Mouse (Mus musculus) spleen, adult 2 months (tissue): Measurements from ENCODE around the gene Pou2f2. TPM values are rescaled to one million over a fixed set of nuclear protein-coding genes. Genes with fewer than 3 reads are reported as not detected.
A peak's percentile ranks its signal among the peaks of the same experiment; 100 is the strongest.

ENCODE experiments used
- DNase-seq, 2 experiments: peaks; one replicate each; pipeline versions ENCODE4 v3.0.0 to v3.0.0-alpha.2; 2012 to 2021; ENCODE audit warnings: low spot score in 2 of 2, low read depth in 1 of 2
- H3K27ac ChIP-seq: fragments of 200-500 bp; 2 replicates; pipeline ENCODE4 v1.5.1; 2012; ENCODE audit warnings: low read length, inconsistent platforms; ENCODE audit not compliant: insufficient read depth
- H3K27me3 ChIP-seq: fragments of 200-500 bp; 2 replicates; pipeline ENCODE4 v1.6.1; 2012; ENCODE audit warnings: mild to moderate bottlenecking, moderate library complexity, low read length, inconsistent platforms; ENCODE audit not compliant: control insufficient read depth, insufficient read depth
- H3K36me3 ChIP-seq: fragments of 200-500 bp; 2 replicates; pipeline ENCODE4 v1.6.1; 2012; ENCODE audit warnings: mild to moderate bottlenecking, low read length, inconsistent platforms; ENCODE audit not compliant: control insufficient read depth, insufficient read depth
- H3K4me1 ChIP-seq: fragments of 200-500 bp; 2 replicates; pipeline ENCODE4 v1.6.1; 2011; ENCODE audit warnings: inconsistent platforms; ENCODE audit not compliant: control insufficient read depth, insufficient read depth, insufficient read length
- H3K4me3 ChIP-seq: fragments of 200-500 bp; 2 replicates; pipeline ENCODE4 v1.5.1; 2011; ENCODE audit warnings: mild to moderate bottlenecking, inconsistent platforms; ENCODE audit not compliant: insufficient read depth, insufficient read length; ENCODE audit errors: extremely low read depth
- CTCF ChIP-seq: fragments of 200-500 bp; IDR thresholded peaks from 2 replicates; pipeline ENCODE4 v1.5.1; 2011; ENCODE audit warnings: mild to moderate bottlenecking, inconsistent platforms; ENCODE audit not compliant: insufficient read depth, insufficient read length, insufficient replicate concordance; ENCODE audit errors: extremely low read depth
- POLR2A ChIP-seq: fragments of 200-500 bp; IDR thresholded peaks from 2 replicates; pipeline ENCODE4 v1.6.1; 2011; ENCODE audit warnings: low read depth, low read length, inconsistent platforms
- WGBS: fragments of 180-500 bp; shearing (Covaris S2); methylation state at CpG from one replicate; pipeline ENCODE4 v1.1.7; 2018; 5-methylcytosine and 5-hydroxymethylcytosine counted together
- polyA plus RNA-seq: library from polyadenylated mRNA; depleted of rRNA; stranded (reverse); fragments of >200 nt; gene quantifications from 2 replicates; pipeline ENCODE4 v1.2.3, GENCODE M21; 2012

The Pou2f2 gene
- polyA plus RNA-seq, 1 experiment = 61.7 TPM

- Histone ChIP-seq H3K27me3 (no peaks in the 10 kb centered on the region), H3K27ac (peak overlapping the region; percentile 81), H3K4me1 (peaks cover 22% of the 10 kb centered on the region; the same call in 1 of the 2 replicates), H3K4me3 (peak overlapping the region; percentile 73), H3K36me3 (peaks cover 8% of the 10 kb centered on the region)
- peak; percentile 95 to 96 for DNase-seq
- TF ChIP-seq CTCF = no peak
- TF ChIP-seq POLR2A = peak; percentile 82
- 3% methylated on average over 31 of the region's 31 CpGs for WGBS
Measured at GRCm38 (mm10) chr7:25219756-25220456, 40.4 kb upstream of the Pou2f2 start.

DNA sequence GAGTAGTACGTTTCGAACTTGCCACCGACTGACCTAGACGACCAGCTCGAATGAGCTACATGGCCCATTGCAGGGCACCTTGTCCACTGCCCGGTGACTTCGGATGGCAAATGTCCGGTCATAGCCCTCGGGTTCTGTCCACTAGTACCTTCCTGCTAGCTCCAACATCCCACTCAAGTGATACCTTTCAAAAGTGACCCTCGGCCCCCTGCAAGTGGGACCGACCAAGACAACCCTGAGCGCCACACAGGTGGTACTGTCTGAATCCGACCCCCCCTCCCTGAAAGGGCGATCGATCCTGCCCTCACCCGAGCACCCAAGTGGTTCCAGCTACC, 39.9 kb upstream of the Pou2f2 start:
- WGBS = under 1% methylated on average over 16 of the region's 16 CpGs
- no peaks in the 10 kb centered on the region for H3K27me3 ChIP-seq
- H3K27ac ChIP-seq = peak overlapping the region; percentile 81
- peak overlapping the region; percentile 73 for H3K4me3 ChIP-seq
- TF ChIP-seq POLR2A = no peak
- peak in 1 of 2 experiments; percentile 18 for DNase-seq
- peaks cover 3% of the 10 kb centered on the region for H3K36me3 ChIP-seq
- H3K4me1 ChIP-seq = peaks cover 22% of the 10 kb centered on the region; the same call in 1 of the 2 replicates

DNA sequence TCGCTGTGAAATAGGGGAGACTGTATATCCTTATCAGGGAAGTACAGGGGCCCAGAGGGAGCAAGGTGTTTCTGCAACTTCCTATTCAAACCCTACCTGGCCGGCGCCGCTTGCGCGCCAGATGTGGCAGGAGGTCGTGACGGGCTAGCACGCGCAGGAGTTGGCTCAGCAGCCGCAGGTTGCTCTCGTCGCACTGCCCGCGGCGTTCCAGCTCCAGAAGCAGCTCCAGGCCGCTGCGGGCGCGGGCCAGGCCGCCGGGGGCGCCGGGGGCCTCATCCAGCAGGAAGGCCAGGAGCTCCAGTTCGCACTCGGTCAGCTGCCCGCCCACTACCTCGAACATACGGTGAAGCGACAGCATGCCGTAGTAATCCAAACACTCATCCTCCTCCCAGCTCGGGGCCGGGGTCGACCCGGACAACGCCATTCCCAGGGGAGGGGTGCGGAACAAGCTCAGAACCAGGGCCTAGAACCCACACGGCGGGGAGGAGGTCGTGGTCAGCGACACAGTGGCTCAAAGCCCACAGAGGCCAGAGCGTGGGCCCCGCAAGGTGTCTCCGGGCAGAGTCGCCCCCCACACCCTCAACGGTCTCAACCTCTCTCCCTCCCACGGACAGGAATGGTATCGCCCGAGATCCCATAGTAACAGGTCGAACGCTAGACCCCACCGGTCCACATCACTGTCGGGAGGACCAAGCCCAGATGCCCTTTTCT, 39.3 kb upstream of the Pou2f2 start:
- Histone ChIP-seq H3K4me1 (peaks cover 22% of the 10 kb centered on the region; the same call in 1 of the 2 replicates), H3K27ac (peak overlapping the region; percentile 81), H3K36me3 (0 out of 2 replicates have a peak, but pooled peaks cover 3% of the 10 kb centered on the region), H3K4me3 (peak overlapping the region; percentile 73), H3K27me3 (no peaks in the 10 kb centered on the region)
- peak in 1 of 2 experiments; percentile 32 for DNase-seq
- 2% methylated on average over 53 of the region's 53 CpGs for WGBS
- TF ChIP-seq CTCF = no peak
- TF ChIP-seq POLR2A = no peak

DNA sequence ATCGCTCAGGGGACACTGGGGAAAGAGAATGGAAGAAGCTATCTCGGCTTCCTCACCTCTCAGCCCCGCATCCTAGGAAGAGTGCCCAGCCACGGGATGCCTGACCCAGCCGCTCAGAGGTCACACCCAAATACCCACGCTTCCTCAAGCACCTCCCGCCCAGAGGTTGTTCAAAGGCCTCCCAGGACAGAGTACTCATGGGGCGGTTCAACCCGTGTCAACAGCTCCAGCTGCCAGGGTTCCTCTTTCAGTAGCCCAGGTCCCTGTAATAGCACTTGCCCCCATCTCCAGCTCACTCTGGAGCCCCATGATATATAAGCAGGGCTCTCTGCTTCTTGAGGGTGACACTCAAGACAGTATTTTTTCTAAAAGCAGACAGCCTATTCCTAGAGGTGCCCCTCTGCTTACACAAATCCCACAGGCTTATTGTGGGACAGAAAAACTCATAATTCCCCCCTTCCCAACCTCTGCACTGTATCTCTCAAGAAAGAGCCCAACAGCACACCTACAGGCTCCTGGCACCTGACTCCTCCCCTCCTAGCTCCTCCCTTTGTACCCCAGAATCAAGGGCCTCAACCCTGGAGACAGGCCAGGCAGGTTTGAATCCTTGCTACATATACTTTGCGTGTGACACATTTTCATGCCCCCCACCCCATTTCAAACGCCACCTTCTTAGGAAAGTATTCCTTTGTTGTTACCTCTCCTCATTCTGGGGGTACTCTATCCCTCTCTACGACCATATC, 38.3 kb upstream of the Pou2f2 start:
- WGBS = 29% methylated on average over 12 of the region's 12 CpGs
- Histone ChIP-seq H3K4me3 (no peak overlapping the region; the same call in 1 of the 2 replicates), H3K36me3 (0 out of 2 replicates have a peak, but pooled peaks cover 3% of the 10 kb centered on the region), H3K4me1 (peaks cover 22% of the 10 kb centered on the region; the same call in 1 of the 2 replicates), H3K27ac (peak overlapping the region; percentile 13; the same call in 1 of the 2 replicates), H3K27me3 (no peaks in the 10 kb centered on the region)
- DNase-seq = no peak
- TF ChIP-seq POLR2A (no peak), CTCF (no peak)

DNA sequence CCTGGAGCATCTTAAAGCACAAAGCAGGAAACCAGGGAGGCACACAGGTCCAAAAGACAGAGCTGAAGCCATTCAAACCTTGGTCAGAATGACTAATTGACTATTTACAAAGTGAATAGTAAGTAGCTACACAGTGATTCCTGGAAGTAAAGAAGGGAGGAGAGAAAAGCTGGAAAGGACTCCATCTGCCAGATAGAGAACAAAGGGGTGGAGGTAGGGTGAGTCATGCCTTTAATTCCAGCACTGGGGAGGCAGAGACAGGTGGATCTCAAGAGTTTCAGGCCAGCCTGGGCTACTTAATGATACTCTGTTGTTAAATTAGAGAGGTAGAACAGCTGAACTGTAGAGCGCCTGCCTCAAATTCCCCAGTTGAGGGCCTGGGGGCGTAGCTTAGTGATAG, 34.6 kb upstream of the Pou2f2 start:
- no peak for TF ChIP-seq POLR2A
- no peak for TF ChIP-seq CTCF
- Histone ChIP-seq H3K27me3 (no peaks in the 10 kb centered on the region), H3K36me3 (peaks cover 22% of the 10 kb centered on the region), H3K4me3 (no peak overlapping the region), H3K27ac (no peak overlapping the region), H3K4me1 (peaks cover 20% of the 10 kb centered on the region; the same call in 1 of the 2 replicates)
- 93% methylated on average over 2 of the region's 2 CpGs for WGBS
- no peak for DNase-seq

DNA sequence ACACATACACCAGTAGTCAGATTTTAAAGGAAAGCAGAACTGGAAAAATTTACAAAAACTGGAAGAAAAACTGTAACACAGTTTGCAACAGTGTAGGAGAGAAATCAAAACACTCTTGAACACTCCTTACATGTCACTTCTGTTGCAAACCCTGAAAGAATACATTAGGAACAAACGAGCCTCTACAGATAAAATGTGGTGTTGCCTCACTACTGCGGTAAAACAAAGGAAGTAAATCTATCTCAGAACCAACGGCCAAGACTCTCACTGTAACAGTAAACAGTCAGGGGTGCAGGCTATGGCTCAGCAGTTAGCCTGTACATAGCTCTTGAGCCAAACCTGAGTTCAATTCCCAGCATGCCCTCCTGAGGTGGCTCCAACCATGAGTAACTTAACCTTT, 33.6 kb upstream of the Pou2f2 start:
- H3K27ac ChIP-seq = peak overlapping the region; percentile 10; the same call in 1 of the 2 replicates
- no peak for TF ChIP-seq POLR2A
- no peak for TF ChIP-seq CTCF

GRCm38 (mm10) chr7:25210482-25210881, 31.0 kb upstream of the Pou2f2 start:
- H3K4me3 ChIP-seq = no peak overlapping the region
- TF ChIP-seq POLR2A = no peak
- no peak for DNase-seq
- WGBS = 61% methylated on average over 4 of the region's 4 CpGs
- peaks cover 28% of the 10 kb centered on the region; the same call in 1 of the 2 replicates for H3K4me1 ChIP-seq
- peaks cover 24% of the 10 kb centered on the region for H3K36me3 ChIP-seq
- no peaks in the 10 kb centered on the region for H3K27me3 ChIP-seq
- H3K27ac ChIP-seq = no peak overlapping the region

More for the DNA sequence above, 33.6 kb upstream of the Pou2f2 start:
- WGBS = 11% methylated on average over 3 of the region's 3 CpGs
- H3K4me3 ChIP-seq = no peak overlapping the region
- H3K4me1 ChIP-seq = peaks cover 24% of the 10 kb centered on the region; the same call in 1 of the 2 replicates
- H3K27me3 ChIP-seq = no peaks in the 10 kb centered on the region
- no peak for DNase-seq
- H3K36me3 ChIP-seq = peaks cover 24% of the 10 kb centered on the region
